Mouse (Mus musculus): Measurements from ENCODE around the gene Duox1.

- no peak for TF ChIP-seq TCF12 (IDR thresholded peaks at IDR 0.05; ENCODE audit: insufficient read depth, poor library complexity, severe bottlenecking)
- no peak for TF ChIP-seq POLR2A (IDR thresholded peaks at IDR 0.05; ENCODE audit: insufficient read length, low read depth)
- TF ChIP-seq POLR2AphosphoS2 (IDR thresholded peaks at IDR 0.05; ENCODE audit: insufficient read length, low read depth): no peak
- no peak for TF ChIP-seq USF1 (IDR thresholded peaks at IDR 0.05; ENCODE audit: low read depth)
- TF ChIP-seq REST (IDR thresholded peaks at IDR 0.05; ENCODE audit: insufficient read depth, insufficient read length): no peak
- TF ChIP-seq E2F4 (IDR thresholded peaks at IDR 0.05; ENCODE audit: insufficient read depth): no peak
- no peak for TF ChIP-seq CEBPB (IDR thresholded peaks at IDR 0.05; ENCODE audit: insufficient read depth, poor library complexity, severe bottlenecking)
- no peak for TF ChIP-seq MAX (IDR thresholded peaks at IDR 0.05; ENCODE audit: low read depth)
- TF ChIP-seq MYOD1 (IDR thresholded peaks at IDR 0.05; ENCODE audit: control insufficient read depth in 1 of 3, insufficient read length in 2 of 3, low read depth in 2 of 3): no peak
These were observed 45.7 kb downstream of the Duox1 start for GRCm38 (mm10) chr2:122361181-122361580.

Measured in myocyte (in vitro differentiated cells).